Mouse (Mus musculus) left cerebral cortex, adult 8-10 months (tissue): Measurements from ENCODE around the gene G0s2. TPM values are rescaled to one million over a fixed set of nuclear protein-coding genes. Genes with fewer than 3 reads are reported as not detected.

ENCODE experiments used
- DNase-seq, 2 experiments: peaks; one replicate each; pipeline ENCODE4 v3.0.0; 2022; ENCODE audit warnings: low spot score in 2 of 2
- total RNA-seq, 4 experiments: library from RNA; stranded (reverse); gene quantifications; 2 replicates each; pipeline ENCODE4 v1.2.4; 2022

Gene G0s2
- 1 to 10 TPM; 4.9 to 9.1 (median 6.8) TPM for total RNA-seq

GRCm38 (mm10) chr1:193272916-193273601 is at the start of gene G0s2:
TSS of gene G0s2 (minus strand) at chr1:193273217.
- peak; percentile 56 to 61 for DNase-seq

- DNase-seq, result peak in 1 of 2 experiments; percentile 39
These were observed 47.4 kb upstream of the G0s2 start for GRCm38 (mm10) chr1:193320398-193320797.

GRCm38 (mm10) chr1:193319721-193320120 is 46.7 kb upstream of the G0s2 start:
- no peak for DNase-seq

- DNase-seq, result peak in 1 of 2 experiments; percentile 69
These were observed 44.1 kb upstream of the G0s2 start for GRCm38 (mm10) chr1:193317159-193317559.

GRCm38 (mm10) chr1:193316358-193316750 is 43.3 kb upstream of the G0s2 start:
- DNase-seq, result peak in 1 of 2 experiments; percentile 42

- peak in 1 of 2 experiments; percentile 74 for DNase-seq
These were observed 42.8 kb upstream of the G0s2 start for GRCm38 (mm10) chr1:193315705-193316357.

GRCm38 (mm10) chr1:193311596-193311995 is 38.6 kb upstream of the G0s2 start:
- no peak for DNase-seq

- DNase-seq, result no peak
These were observed 37.6 kb upstream of the G0s2 start for GRCm38 (mm10) chr1:193310519-193311085.

GRCm38 (mm10) chr1:193309785-193310518 is 36.9 kb upstream of the G0s2 start:
- DNase-seq, result no peak

- no peak for DNase-seq
These were observed 33.8 kb upstream of the G0s2 start for GRCm38 (mm10) chr1:193306832-193307231.

- DNase-seq, result no peak
These were observed 32.4 kb upstream of the G0s2 start for GRCm38 (mm10) chr1:193305386-193305785.

- DNase-seq, result no peak
These were observed 30.1 kb upstream of the G0s2 start for GRCm38 (mm10) chr1:193303096-193303495.

GRCm38 (mm10) chr1:193302093-193302405 is 29.0 kb upstream of the G0s2 start:
- no peak for DNase-seq

GRCm38 (mm10) chr1:193301216-193302092 is 28.4 kb upstream of the G0s2 start:
- no peak for DNase-seq

- DNase-seq, result no peak
These were observed 27.0 kb upstream of the G0s2 start for GRCm38 (mm10) chr1:193299995-193300394.

- no peak for DNase-seq
These were observed 25.2 kb upstream of the G0s2 start for GRCm38 (mm10) chr1:193298141-193298765.

GRCm38 (mm10) chr1:193295920-193296319 is 22.9 kb upstream of the G0s2 start:
- no peak for DNase-seq

GRCm38 (mm10) chr1:193293926-193294325 is 20.9 kb upstream of the G0s2 start:
- DNase-seq, result no peak

GRCm38 (mm10) chr1:193293039-193293438 is 20.0 kb upstream of the G0s2 start:
- no peak for DNase-seq

- DNase-seq, result no peak
These were observed 17.7 kb upstream of the G0s2 start for GRCm38 (mm10) chr1:193290686-193291085.

GRCm38 (mm10) chr1:193289914-193290313 is 16.9 kb upstream of the G0s2 start:
- DNase-seq, result no peak
